In the genomic region with DNA sequence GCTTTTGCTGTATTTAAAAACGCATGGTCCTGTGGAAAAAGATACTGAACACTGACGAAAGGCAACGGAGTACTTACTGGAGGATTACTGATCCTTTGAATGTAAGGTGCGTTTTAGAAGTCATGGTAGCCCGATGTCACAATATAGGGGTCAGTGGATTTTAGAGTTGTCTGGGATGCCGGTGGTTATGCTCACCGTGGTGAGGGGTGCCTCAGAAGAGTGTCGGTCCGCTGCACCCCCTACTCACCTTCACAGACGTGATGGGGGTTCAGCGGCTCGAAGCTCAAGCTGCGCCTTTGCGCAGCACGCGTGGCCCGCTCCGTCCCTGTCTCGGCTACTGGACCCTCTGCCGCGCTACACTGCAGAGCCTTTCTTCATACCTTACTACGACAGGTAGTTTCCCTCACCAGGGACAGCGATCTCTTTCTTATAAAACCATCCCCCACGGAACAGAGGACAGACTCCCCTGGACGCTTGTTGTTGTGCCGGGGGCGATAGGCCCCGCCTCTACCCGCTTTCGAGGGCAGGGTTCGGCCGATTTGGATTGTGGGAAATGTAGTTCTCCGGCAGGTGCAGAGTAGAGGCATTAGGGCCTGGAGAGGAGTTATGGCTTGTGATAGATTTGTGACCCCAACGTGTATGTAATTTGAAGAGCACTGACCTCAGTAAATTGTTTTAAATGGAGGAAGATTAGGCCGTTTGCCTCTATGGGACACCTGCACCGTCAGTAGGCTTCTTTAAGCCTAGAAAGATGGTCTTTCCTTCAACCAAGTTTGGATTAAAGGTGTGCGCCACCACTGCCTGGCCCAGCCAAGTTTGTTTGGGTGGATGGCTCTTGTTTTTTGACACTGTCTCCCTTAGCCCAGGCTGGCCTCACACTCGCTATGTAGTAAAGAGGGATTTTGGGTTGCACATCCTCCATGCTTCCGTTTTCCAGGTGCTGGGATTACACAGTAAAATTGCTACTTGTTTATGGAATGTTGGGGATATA, we compare ENCODE assay signal across 8 mouse cellular contexts. TPM values are rescaled to one million over a fixed set of nuclear protein-coding genes. Genes with fewer than 3 reads are reported as not detected.
DNase-seq lines count a peak whose midpoint lies in the region; ATAC-seq and TF ChIP-seq lines count a peak whose summit lies in the region.

A gene (minus strand): TSS at position 516 of the 991 bp plus-strand sequence.

- TF ChIP-seq POLR2A in bone marrow, adult 2 months (IDR thresholded peaks at IDR 0.05; ENCODE audit: borderline replicate concordance, control insufficient read depth, low read depth, low read length), result peak; percentile 39; the same call in 1 of the 2 replicates
- TF ChIP-seq POLR2A in limb, embryonic 14.5 days (IDR thresholded peaks at IDR 0.05; ENCODE audit: borderline replicate concordance, extremely low read depth, insufficient read depth, insufficient read length), result no peak

- peak; percentile 76 for DNase-seq in 416B (ENCODE audit: low read depth)
- DNase-seq in embryonic facial prominence, embryonic 14.5 days (ENCODE audit: low spot score), result peak; percentile 84
- peak; percentile 84 for DNase-seq in heart, adult 8-10 months (ENCODE audit: low spot score)
- DNase-seq in kidney, adult 9 months, result peak; percentile 88
- DNase-seq in limb, embryonic 14.5 days (ENCODE audit: low spot score), result peak; percentile 74
- DNase-seq in spleen, postnatal 10 days (ENCODE audit: low spot score in 2 of 2), result peak; percentile 71 to 89

- peaks cover 41% of the 10 kb centered on the region for H3K36me3 ChIP-seq in embryonic facial prominence, embryonic 14.5 days (ENCODE audit: control insufficient read depth, insufficient read depth, low read length)
- H3K36me3 ChIP-seq in limb, embryonic 14.5 days (ENCODE audit: control insufficient read depth, insufficient read depth, low read length), result peaks cover 38% of the 10 kb centered on the region
- H3K36me3 ChIP-seq in midbrain, embryonic 16.5 days (ENCODE audit: control insufficient read depth, insufficient read depth, low read length), result peaks cover 5% of the 10 kb centered on the region; the same call in 1 of the 2 replicates

- ATAC-seq in embryonic facial prominence, embryonic 14.5 days (ENCODE audit: low read depth), result peak; percentile 94
- peak; percentile 90 for ATAC-seq in limb, embryonic 14.5 days (ENCODE audit: low FRiP score, low read depth)
- ATAC-seq in midbrain, embryonic 16.5 days, result peak; percentile 93

- 11% methylated on average over 39 of the region's 39 CpGs for WGBS in bone marrow, adult 2 months
- WGBS in embryonic facial prominence, embryonic 14.5 days, result 9% methylated on average over 39 of the region's 39 CpGs
- 9% methylated on average over 39 of the region's 39 CpGs for WGBS in limb, embryonic 14.5 days
- 9% methylated on average over 39 of the region's 39 CpGs for WGBS in midbrain, embryonic 16.5 days

- no peak for TF ChIP-seq CTCF in bone marrow, adult 2 months (IDR thresholded peaks at IDR 0.05; ENCODE audit: control insufficient read depth, insufficient read depth, low read length)

- peak within 1 kb of the TSS; percentile 99 for H3K4me3 ChIP-seq in bone marrow, adult 2 months (replicated peaks; ENCODE audit: control insufficient read depth, low read depth, low read length)
- H3K4me3 ChIP-seq in embryonic facial prominence, embryonic 14.5 days (ENCODE audit: low read depth, low read length), result peak within 1 kb of the TSS; percentile 67
- peak within 1 kb of the TSS; percentile 59 for H3K4me3 ChIP-seq in limb, embryonic 14.5 days (replicated peaks; ENCODE audit: low read length)
- peak within 1 kb of the TSS; percentile 56 for H3K4me3 ChIP-seq in midbrain, embryonic 16.5 days (ENCODE audit: low read depth, low read length)

- no peaks in the 10 kb centered on the region for H3K9me3 ChIP-seq in embryonic facial prominence, embryonic 14.5 days (ENCODE audit: control insufficient read depth, low read length)
- H3K9me3 ChIP-seq in limb, embryonic 14.5 days (ENCODE audit: control insufficient read depth, low read length), result no peaks in the 10 kb centered on the region
- no peaks in the 10 kb centered on the region for H3K9me3 ChIP-seq in midbrain, embryonic 16.5 days (replicated peaks; ENCODE audit: control insufficient read depth, low read length, poor library complexity, severe bottlenecking)

- H3K27me3 ChIP-seq in embryonic facial prominence, embryonic 14.5 days (replicated peaks; ENCODE audit: control insufficient read depth, insufficient read depth, low read length), result no peaks in the 10 kb centered on the region
- no peaks in the 10 kb centered on the region for H3K27me3 ChIP-seq in limb, embryonic 14.5 days (ENCODE audit: control insufficient read depth, insufficient read depth, low read length)
- no peaks in the 10 kb centered on the region for H3K27me3 ChIP-seq in midbrain, embryonic 16.5 days (ENCODE audit: control insufficient read depth, insufficient read depth, low read depth, low read length)

- H3K4me2 ChIP-seq in embryonic facial prominence, embryonic 14.5 days (ENCODE audit: low read depth, low read length), result peak within 1 kb of the TSS; percentile 77
- peak within 1 kb of the TSS; percentile 74 for H3K4me2 ChIP-seq in limb, embryonic 14.5 days (replicated peaks; ENCODE audit: low read depth, low read length, severe bottlenecking)
- peak within 1 kb of the TSS; percentile 71 for H3K4me2 ChIP-seq in midbrain, embryonic 16.5 days (ENCODE audit: low read length)

- H3K9ac ChIP-seq in embryonic facial prominence, embryonic 14.5 days (ENCODE audit: low read depth, low read length), result peak within 1 kb of the TSS; percentile 71
- peak within 1 kb of the TSS; percentile 62 for H3K9ac ChIP-seq in limb, embryonic 14.5 days (ENCODE audit: low read depth, low read length, severe bottlenecking)
- peak within 1 kb of the TSS; percentile 48 for H3K9ac ChIP-seq in midbrain, embryonic 16.5 days (ENCODE audit: low read depth, low read length)

- peaks cover 1% of the 10 kb centered on the region; the same call in 1 of the 2 replicates for H3K4me1 ChIP-seq in bone marrow, adult 2 months (ENCODE audit: control insufficient read depth, insufficient read depth, low read length)
- peaks cover 5% of the 10 kb centered on the region; the same call in 1 of the 2 replicates for H3K4me1 ChIP-seq in embryonic facial prominence, embryonic 14.5 days (ENCODE audit: control insufficient read depth, insufficient read depth, low read length)
- H3K4me1 ChIP-seq in limb, embryonic 14.5 days (ENCODE audit: control insufficient read depth, insufficient read depth, low read length), result no peaks in the 10 kb centered on the region
- peaks cover 5% of the 10 kb centered on the region; the same call in 1 of the 2 replicates for H3K4me1 ChIP-seq in midbrain, embryonic 16.5 days (ENCODE audit: control insufficient read depth, insufficient read depth, low read length)

- H3K27ac ChIP-seq in bone marrow, adult 2 months (ENCODE audit: control insufficient read depth, insufficient read depth, low read depth, low read length, poor library complexity), result peak within 1 kb of the TSS; percentile 40
- no peak within 1 kb of the TSS for H3K27ac ChIP-seq in embryonic facial prominence, embryonic 14.5 days (replicated peaks; ENCODE audit: low read depth, low read length)
- H3K27ac ChIP-seq in limb, embryonic 14.5 days (replicated peaks; ENCODE audit: low read depth, low read length), result no peak within 1 kb of the TSS
- peak within 1 kb of the TSS; percentile 33; the same call in 1 of the 2 replicates for H3K27ac ChIP-seq in midbrain, embryonic 16.5 days (ENCODE audit: low read length)

RNA-seq across cellular contexts. Expression of the gene that starts here (rescaled TPM):
- polyA plus RNA-seq in bone marrow, adult 2 months (2011; ENCODE audit: insufficient read depth, insufficient read length, low replicate concordance, missing spikeins), result 1.6 and 1.9 TPM in 2 replicates
- 2.4 and 4.5 TPM in 2 replicates for polyA plus RNA-seq in embryonic facial prominence, embryonic 14.5 days (2014; fragmentation: Nextera tagmentation; extraction: Ambion mirVana)
- total RNA-seq in heart, adult 8-10 months (2022), result 10 to 100 TPM; 34.1 to 41.5 (median 39.8) TPM
- 1.1 and 1.7 TPM in 2 replicates for polyA plus RNA-seq in limb, embryonic 14.5 days (2012; rRNA removed)
- polyA plus RNA-seq in limb, embryonic 14.5 days (2014; fragmentation: Nextera tagmentation; extraction: Ambion mirVana), result 2.9 and 3.2 TPM in 2 replicates
- polyA plus RNA-seq in midbrain, embryonic 16.5 days (2015; fragmentation: Nextera tagmentation; extraction: Ambion mirVana), result 6.9 and 7.3 TPM in 2 replicates

Comparison
In these comparisons a context has a peak if more than half of its experiments do, and no peak if none do; other contexts are left out.
1. H3K27ac ChIP-seq: peak in bone marrow, adult 2 months (single experiment) and midbrain, embryonic 16.5 days (single experiment); none in embryonic facial prominence, embryonic 14.5 days (single experiment) and limb, embryonic 14.5 days (single experiment).
2. Peak in every context shown above with its lines, with median percentiles within 50 percentile points of each other: DNase-seq, H3K4me3 ChIP-seq, ATAC-seq, H3K4me2 ChIP-seq and H3K9ac ChIP-seq.